In the genomic region with DNA sequence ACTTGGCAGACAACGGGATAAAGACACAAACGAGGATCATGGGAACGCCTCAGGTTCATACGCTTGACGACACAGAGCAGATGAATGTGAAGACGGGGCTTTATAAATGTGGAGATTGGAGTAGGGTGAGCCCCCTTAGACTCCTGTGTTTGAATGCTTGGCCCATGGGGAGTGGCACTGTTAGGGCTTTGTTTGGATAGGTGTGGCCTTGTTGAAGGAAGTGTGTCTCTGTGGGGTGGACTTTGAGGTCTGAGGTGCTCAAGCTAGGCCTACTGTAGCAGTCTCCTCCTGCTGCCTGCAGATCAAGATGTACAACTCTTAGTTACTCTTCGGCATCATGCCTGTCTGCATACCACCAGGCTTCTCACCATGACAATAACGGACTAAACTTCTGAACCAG, we compare ENCODE assay signal across 24 mouse cellular contexts. TPM values are rescaled to one million over a fixed set of nuclear protein-coding genes. Genes with fewer than 3 reads are reported as not detected.
"Had no signal": no experiment of that assay in that cellular context is flagged by ENCODE, and none has a peak within 500 bp of the region (broad histone marks: within the 10 kb centered on the region; RNA-seq: fewer than 3 reads in every experiment).

No protein-coding gene starts in this region.

- H3K9me3 ChIP-seq: kidney, embryonic 15.5 days; limb, embryonic 12.5 days; limb, embryonic 15.5 days; midbrain, embryonic 12.5 days; midbrain, embryonic 15.5 days; neural tube, embryonic 12.5 days; neural tube, embryonic 15.5 days had no signal

- DNase-seq: kidney, adult 2 months; kidney, postnatal 10 days; kidney, postnatal 36 days; layer of hippocampus, postnatal 36 days; liver, postnatal 0 days; lung, embryonic 14.5 days; right cerebral cortex, adult 18-20 months; right cerebral cortex, postnatal 14 days; right cerebral cortex, postnatal 4 days; thymus, adult 18-20 months; thymus, postnatal 36 days had no signal

- H3K4me3 ChIP-seq: kidney, embryonic 15.5 days; left cerebral cortex, adult 2 months; limb, embryonic 12.5 days; limb, embryonic 15.5 days; midbrain, embryonic 12.5 days; midbrain, embryonic 15.5 days; neural tube, embryonic 12.5 days; neural tube, embryonic 15.5 days had no signal

- H3K9ac ChIP-seq: kidney, embryonic 15.5 days; limb, embryonic 12.5 days; limb, embryonic 15.5 days; liver, embryonic 14.5 days; liver, postnatal 0 days; lung, embryonic 14.5 days; midbrain, embryonic 12.5 days; midbrain, embryonic 15.5 days; neural tube, embryonic 12.5 days; neural tube, embryonic 15.5 days had no signal

- H3K4me1 ChIP-seq: kidney, embryonic 15.5 days; limb, embryonic 12.5 days; limb, embryonic 15.5 days; midbrain, embryonic 12.5 days; midbrain, embryonic 15.5 days; neural tube, embryonic 12.5 days; neural tube, embryonic 15.5 days had no signal

- ATAC-seq: liver, postnatal 0 days; lung, postnatal 0 days; midbrain, embryonic 15.5 days had no signal

- H3K27me3 ChIP-seq: kidney, embryonic 15.5 days; limb, embryonic 12.5 days; limb, embryonic 15.5 days; midbrain, embryonic 12.5 days; midbrain, embryonic 15.5 days; neural tube, embryonic 12.5 days; neural tube, embryonic 15.5 days had no signal

- H3K4me2 ChIP-seq: kidney, embryonic 15.5 days; limb, embryonic 12.5 days; limb, embryonic 15.5 days; liver, embryonic 11.5 days; lung, embryonic 14.5 days; midbrain, embryonic 12.5 days; midbrain, embryonic 15.5 days; neural tube, embryonic 12.5 days; neural tube, embryonic 15.5 days had no signal

- H3K27ac ChIP-seq: kidney, embryonic 15.5 days; left cerebral cortex, adult 2 months; limb, embryonic 12.5 days; limb, embryonic 15.5 days; liver, embryonic 14.5 days; macrophage; midbrain, embryonic 12.5 days; midbrain, embryonic 15.5 days; neural tube, embryonic 12.5 days; neural tube, embryonic 15.5 days had no signal

RNA-seq across cellular contexts. Expression of a gene that starts 45.8 kb away (rescaled TPM):
- total RNA-seq: left cerebral cortex, postnatal 10 days had no signal
- polyA plus RNA-seq: macrophage had no signal
